ENCODE assay signal across 23 mouse cellular contexts in the genomic region with DNA sequence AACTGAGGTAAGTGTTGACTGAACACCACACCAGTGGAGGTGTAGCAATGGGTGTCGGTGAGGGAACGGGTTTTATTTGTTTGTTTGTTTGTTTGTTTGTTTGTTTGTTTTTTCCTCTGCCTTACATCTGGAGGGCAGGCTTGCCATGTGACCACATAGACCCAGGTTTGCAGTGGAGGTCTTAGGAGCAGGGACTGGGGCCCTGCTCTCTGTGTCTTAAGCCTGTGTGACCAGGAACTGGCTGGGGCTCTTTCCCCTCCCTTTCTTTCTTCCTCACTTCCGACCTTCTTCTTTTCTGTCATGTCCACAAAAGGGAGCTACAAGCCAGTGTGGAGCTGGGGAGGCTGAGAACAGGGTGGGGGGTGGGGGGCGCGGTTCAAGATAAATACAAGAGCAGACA. TPM values are rescaled to one million over a fixed set of nuclear protein-coding genes. Genes with fewer than 3 reads are reported as not detected.
"Had no signal": no experiment of that assay in that cellular context is flagged by ENCODE, and none has a peak within 500 bp of the region (broad histone marks: within the 10 kb centered on the region; RNA-seq: fewer than 3 reads in every experiment).

No protein-coding gene starts in this region.

- ATAC-seq: midbrain, embryonic 16.5 days had no signal

- H3K36me3 ChIP-seq: liver, embryonic 15.5 days; midbrain, embryonic 10.5 days; midbrain, embryonic 12.5 days; neural tube, embryonic 13.5 days; neural tube, embryonic 15.5 days; stomach, embryonic 15.5 days had no signal

- H3K27me3 ChIP-seq: liver, embryonic 15.5 days; midbrain, embryonic 12.5 days; neural tube, embryonic 13.5 days; neural tube, embryonic 15.5 days; stomach, embryonic 15.5 days had no signal

- H3K9me3 ChIP-seq: liver, embryonic 15.5 days; midbrain, embryonic 10.5 days; midbrain, embryonic 12.5 days; neural tube, embryonic 13.5 days; neural tube, embryonic 15.5 days; stomach, embryonic 15.5 days had no signal

- H3K9ac ChIP-seq: liver, embryonic 15.5 days; lung, embryonic 14.5 days; midbrain, embryonic 12.5 days; neural tube, embryonic 13.5 days; neural tube, embryonic 15.5 days; stomach, embryonic 15.5 days had no signal

- H3K4me1 ChIP-seq: stomach, embryonic 15.5 days had no signal

- H3K4me2 ChIP-seq: liver, embryonic 15.5 days; lung, embryonic 14.5 days; midbrain, embryonic 12.5 days; neural tube, embryonic 13.5 days; neural tube, embryonic 15.5 days; stomach, embryonic 15.5 days had no signal

- DNase-seq: lung, embryonic 14.5 days; lung, postnatal 10 days; midbrain, embryonic 14.5 days; retina, postnatal 1 day; right cerebral cortex, adult 18-20 months; right cerebral cortex, postnatal 25 days; right cerebral cortex, postnatal 4 days; thymus, adult 2 months; thymus, postnatal 14 days; thymus, postnatal 36 days had no signal

- H3K4me3 ChIP-seq: liver, embryonic 15.5 days; midbrain, embryonic 10.5 days; midbrain, embryonic 12.5 days; myocyte; neural tube, embryonic 13.5 days; neural tube, embryonic 15.5 days; stomach, embryonic 15.5 days had no signal

- H3K27ac ChIP-seq: liver, embryonic 15.5 days; midbrain, embryonic 10.5 days; midbrain, embryonic 12.5 days; neural tube, embryonic 13.5 days; neural tube, embryonic 15.5 days; stomach, embryonic 15.5 days; stomach, postnatal 0 days had no signal

RNA-seq across cellular contexts. Expression of a gene that starts 28.1 kb away (rescaled TPM):
- total RNA-seq: megakaryocyte, adult 5-6 weeks; megakaryocyte-erythroid progenitor cell, adult 5-6 weeks had no signal
- polyA plus RNA-seq: liver, embryonic 15.5 days; lung, embryonic 14.5 days; lung, embryonic 16.5 days; midbrain, embryonic 10.5 days; midbrain, embryonic 12.5 days; midbrain, embryonic 14.5 days; myocyte; neural tube, embryonic 11.5 days; neural tube, embryonic 13.5 days; stomach, embryonic 15.5 days; stomach, postnatal 0 days; thymus, adult 2 months had no signal

RNA-seq across cellular contexts. Expression of a gene that starts 28.2 kb away (rescaled TPM):
- total RNA-seq: megakaryocyte, adult 5-6 weeks; megakaryocyte-erythroid progenitor cell, adult 5-6 weeks had no signal
- polyA plus RNA-seq: liver, embryonic 15.5 days; lung, embryonic 14.5 days; lung, embryonic 16.5 days; midbrain, embryonic 10.5 days; midbrain, embryonic 12.5 days; midbrain, embryonic 14.5 days; myocyte; neural tube, embryonic 11.5 days; neural tube, embryonic 13.5 days; neural tube, embryonic 15.5 days; stomach, embryonic 15.5 days; stomach, postnatal 0 days; thymus, adult 2 months had no signal
